Mouse (Mus musculus) brain, embryonic 14.5 days (tissue): ENCODE measurements around the gene Gm11639.

Source experiments
- CTCF ChIP-seq: fragments of 200-500 bp; IDR thresholded peaks from 2 replicates; pipeline ENCODE4 v1.5.1; 2012; ENCODE audit warnings: inconsistent platforms, mild to moderate bottlenecking, moderate library complexity, borderline replicate concordance; ENCODE audit not compliant: insufficient read depth, insufficient read length; ENCODE audit errors: extremely low read depth
- POLR2A ChIP-seq: fragments of 200-500 bp; IDR thresholded peaks from 2 replicates; pipeline ENCODE4 v1.6.1; 2012; ENCODE audit warnings: mild to moderate bottlenecking, inconsistent platforms, borderline replicate concordance; ENCODE audit not compliant: poor library complexity, insufficient read depth, insufficient read length, severe bottlenecking; ENCODE audit errors: extremely low read depth

DNA sequence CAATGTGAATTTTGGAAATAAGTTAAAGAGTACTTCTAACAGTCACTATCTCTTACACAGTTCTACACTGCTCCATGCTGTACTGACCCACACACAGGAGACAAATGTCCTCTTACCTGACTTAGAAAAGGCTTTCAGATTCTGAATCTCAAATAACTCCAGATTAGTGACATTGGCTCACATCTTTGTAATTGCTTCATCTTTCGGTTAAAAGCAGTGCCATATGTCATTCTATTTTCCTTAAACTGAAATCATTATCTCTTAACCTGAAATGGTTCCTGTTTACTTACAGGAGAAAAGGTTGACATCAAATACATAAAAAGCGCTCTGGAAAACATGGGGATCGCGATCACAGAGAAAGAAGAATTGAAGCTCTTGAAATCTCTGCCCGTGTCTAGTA lies 377.8 kb downstream of the Gm11639 start, which contains the start of gene Efcab3:
- TF ChIP-seq CTCF: no peak
- TF ChIP-seq POLR2A: no peak
